Mouse (Mus musculus): ENCODE data around the gene Nme4. TPM values are rescaled to one million over a fixed set of nuclear protein-coding genes. Genes with fewer than 3 reads are reported as not detected.

Gene Nme4
- total RNA-seq, 4 experiments from 2014 or later: 2.1 to 10.4 (median 6.0) TPM

DNA sequence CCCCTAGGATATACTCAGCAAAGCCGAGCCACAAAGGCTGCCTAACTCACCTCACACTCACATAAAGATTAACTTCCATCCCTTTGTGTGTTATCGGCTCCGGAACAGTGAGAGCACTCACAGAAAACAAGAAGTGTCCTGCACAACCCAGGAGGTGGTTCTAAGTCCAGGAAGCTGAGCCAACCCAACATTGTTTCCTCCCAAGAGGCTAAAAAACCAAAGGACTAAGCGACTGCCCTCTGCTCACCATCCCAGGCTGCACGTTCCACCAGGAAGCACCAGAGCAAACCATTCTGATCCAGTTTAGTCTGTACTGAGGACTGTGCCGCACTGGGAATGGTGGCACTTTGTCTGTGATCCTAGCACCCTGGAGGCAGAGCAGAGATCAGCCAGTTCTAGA, 30.5 kb downstream of the Nme4 start:
- no peak for DNase-seq

DNA sequence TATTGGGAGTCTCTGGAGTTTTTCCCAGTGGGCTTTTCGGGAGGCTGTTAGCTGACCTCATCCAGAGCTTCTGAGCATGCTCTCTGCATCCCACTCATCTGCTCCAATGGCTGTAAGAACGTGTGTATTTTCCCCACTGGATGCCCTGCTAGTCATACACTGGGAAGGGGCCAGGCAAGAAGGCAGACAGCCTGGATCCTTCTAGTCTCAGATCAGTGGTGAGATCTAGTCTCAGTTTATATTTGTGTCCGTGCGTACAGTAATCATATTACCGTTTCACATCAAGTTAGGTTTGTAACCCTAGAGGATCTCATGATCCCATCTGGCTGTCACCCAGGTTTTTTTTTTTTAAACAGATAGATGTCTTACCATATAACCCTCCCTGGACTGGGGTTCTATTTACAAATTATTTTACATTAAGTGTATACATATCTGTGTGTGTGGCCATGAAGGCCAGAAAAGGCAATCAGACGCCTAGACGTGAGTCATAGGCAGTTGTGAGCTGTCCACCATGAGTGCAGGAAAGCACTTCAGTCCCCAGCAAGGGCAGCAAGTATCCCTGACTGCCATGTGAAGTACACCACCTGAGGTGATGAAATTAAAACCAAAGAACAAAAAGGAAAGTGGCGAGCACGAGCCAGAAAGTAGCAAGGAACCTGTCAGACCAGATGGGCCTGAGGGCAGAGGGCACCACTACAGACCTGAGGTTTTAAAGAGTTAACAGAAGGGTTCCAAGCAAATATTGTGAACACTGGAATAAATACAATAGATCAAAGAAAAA, 37.4 kb downstream of the Nme4 start:
- DNase-seq: no peak

DNA sequence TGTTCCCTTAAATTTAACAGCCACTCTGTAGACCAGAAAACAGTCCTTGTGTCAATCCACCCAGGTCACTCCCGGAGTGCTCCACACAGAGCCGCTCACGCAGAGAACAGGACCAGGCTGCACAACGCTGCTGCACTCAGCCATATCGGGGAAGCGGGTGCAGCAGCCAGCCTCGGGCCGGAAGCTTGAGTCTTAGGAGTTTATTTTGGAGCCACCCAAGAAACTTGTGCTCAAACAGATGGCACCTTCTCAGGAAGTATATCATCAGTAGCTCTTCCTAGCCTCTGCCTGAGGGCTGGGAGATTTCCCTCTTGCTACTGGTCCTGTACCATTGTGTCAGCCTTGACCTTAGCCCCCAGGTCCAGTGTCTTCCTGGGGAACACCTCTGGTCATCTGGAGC, 38.1 kb downstream of the Nme4 start:
- DNase-seq: no peak

DNA sequence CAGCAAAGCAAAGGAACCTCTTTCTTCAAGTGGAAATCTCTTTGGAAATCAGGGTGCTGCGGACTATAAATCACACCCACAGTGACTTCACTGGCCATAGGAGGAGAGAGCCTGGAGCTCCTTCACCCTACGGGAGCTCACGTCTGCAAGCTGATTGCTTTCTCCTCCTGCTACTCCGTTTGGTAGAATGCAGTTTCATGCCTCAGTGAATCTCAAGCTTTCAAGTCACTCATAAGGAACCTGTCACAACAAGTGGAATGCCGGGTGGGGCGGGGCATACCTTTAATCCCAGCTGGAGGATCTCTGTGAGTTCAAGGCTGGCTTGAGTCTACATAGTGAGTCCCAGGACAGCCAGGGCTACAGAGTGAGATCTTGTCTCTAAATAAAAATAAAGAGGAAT, 40.2 kb downstream of the Nme4 start:
- no peak for DNase-seq

DNA sequence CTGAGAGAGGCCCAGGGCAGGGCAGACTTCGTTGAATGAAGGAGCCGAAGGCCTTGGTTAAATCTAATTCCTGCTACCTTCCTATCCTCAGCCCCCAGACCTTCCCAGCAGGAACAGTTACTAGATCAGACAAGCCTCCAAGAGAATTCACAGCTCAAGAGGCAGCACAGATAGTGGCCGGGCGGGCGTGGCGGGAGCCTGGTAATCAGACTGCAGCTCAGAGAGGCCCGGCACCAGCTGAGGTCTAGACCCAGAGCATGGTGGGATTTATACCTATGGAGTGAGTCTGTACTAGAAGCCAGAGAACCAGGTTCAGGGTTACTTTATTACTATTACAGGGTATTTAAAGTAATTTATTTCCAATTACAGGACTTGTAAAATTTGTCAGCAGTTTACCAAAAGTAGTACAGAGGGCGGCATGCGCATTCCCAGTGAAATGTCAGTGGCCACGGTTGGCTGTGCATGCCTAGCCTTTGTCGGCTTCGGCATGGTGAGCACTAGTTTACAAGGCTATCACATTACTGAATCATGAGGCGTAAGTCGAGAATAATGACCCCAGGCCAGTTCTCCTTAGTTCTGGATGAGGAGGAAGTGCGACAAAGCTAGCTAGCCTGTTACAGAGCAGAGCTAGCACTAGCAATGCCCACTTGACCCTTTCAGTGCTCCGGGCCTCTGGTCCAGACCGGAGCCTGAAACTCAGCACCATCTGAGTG, 41.1 kb downstream of the Nme4 start:
- no peak for DNase-seq

DNA sequence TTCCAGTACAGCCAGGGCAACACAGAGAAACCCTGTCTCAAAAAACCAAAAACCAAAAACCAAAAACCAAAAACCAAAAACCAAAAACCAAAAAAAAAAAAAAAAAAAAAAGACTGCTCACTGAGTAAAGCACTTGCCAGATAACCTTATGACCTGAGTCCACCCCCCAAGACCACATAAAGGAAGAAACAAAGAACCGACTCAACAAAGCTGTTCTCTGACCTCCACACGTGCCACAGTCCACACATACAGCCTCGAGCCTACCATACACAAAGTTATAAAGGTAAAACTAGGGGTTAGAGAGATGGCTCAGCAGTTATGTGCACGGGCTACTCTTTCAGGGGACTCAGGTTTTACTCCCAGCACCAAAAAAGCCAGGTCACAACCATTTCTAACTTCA, 42.7 kb downstream of the Nme4 start:
- DNase-seq: no peak

DNA sequence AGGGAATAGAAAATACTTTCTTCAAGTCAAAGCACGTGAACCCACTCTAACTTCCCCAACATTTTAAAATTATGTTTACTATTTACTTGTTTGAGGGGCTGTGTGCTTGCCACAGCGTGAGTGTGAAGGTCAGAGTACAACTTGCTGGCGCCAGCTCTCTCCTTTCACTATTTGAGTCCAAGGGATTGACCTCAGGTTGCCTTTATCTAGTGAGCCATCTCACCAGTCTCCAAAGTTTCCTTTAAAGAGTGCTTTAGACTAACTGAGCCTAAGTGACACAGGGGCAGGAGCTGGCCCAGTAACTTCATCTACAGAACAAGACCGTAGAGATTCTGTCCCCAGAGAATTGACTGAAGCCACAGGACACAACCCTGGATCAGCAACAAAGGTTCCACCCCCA, 43.3 kb downstream of the Nme4 start:
- DNase-seq: no peak

DNA sequence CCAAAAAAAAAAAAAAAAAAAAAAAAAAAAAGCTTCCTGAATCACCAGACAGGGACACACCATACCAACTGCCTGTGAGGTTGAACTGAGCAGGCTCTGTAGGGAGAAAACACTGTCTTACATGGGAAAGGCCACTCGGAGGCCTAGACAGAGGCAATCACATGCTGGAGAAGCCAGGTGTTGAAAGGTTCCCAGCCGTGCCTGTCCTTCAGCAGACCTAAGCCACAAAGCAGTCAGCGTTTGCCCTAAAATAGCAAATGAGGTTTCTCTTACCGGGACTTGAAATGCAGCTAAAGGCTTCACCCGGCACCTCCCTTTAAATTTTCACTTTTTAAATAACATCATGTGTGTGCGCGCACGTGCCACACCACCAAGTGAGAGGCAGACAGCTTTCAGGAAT, 47.3 kb downstream of the Nme4 start:
- no peak for DNase-seq

DNA sequence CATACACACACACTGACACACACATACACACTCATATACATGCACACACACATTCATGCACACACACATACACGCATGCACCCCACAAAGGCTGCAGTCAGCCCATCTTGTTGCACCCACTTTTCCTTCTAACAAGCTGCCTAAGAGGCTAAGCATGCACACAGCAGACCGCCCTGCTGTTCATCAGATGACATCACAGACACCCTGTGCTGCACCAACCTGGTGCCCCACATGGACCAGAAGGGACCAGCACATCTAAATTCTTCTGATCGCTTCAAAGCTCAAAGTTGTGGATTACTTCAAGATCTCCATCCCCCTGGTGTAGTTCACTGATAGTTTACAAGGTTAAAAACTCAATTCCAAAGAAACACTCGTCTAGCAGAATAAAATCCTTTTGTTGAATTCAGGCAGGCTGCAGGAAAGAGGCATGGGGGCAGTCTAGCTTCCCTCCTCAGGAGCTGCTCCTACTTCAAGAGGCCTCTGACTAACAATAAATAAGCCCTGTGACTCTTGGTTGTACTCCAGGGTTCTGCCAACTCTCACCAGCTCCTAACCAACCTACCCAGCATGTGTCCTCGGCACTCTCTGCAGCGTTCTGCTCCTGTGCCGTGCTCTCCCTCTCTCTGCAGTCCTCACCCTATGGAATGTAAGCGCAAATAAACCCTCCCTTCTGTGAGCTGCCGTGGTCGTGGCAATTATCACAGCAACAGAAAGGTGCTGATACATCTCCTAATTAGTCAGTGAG, 49.0 kb downstream of the Nme4 start:
- DNase-seq: no peak

DNA sequence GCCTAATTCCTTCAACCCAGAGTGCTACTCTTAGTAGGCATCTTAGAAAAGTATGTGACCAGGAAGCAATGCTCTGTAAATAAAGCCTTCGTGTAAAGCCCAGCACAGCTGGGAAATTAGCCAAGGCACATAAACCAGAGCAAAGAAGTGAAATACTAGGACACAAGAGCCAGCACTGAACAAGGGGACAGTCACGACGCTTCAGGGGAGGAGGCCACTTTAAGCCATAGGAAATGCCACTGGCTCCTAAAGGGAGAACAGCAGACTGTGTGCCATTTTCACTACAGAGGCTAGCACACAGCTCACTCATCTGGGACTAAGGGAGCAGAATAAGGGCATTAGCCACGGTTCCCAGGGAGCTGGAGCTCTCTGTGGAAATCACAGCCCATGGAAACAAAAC, 50.1 kb downstream of the Nme4 start:
- DNase-seq: no peak

DNA sequence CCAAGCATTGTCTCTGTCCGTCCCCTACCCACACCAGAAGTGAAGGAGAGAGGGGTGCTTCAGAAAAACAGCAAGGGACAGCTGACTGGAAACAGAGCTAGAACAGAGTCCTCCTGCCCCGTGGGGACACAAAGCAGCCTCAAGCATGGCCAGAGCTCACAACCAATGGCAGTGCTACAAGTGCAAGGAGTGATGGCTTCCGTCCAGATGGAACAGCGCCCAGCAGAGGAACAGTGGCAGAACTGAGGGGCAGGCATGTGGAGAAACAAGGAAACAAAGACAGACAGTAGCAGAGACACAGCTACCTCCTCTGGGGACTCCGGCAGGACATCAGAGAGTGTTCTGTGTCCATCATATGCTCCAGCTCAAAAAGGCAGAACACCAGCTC, 52.2 kb downstream of the Nme4 start:
- DNase-seq: peak; percentile 33

DNA sequence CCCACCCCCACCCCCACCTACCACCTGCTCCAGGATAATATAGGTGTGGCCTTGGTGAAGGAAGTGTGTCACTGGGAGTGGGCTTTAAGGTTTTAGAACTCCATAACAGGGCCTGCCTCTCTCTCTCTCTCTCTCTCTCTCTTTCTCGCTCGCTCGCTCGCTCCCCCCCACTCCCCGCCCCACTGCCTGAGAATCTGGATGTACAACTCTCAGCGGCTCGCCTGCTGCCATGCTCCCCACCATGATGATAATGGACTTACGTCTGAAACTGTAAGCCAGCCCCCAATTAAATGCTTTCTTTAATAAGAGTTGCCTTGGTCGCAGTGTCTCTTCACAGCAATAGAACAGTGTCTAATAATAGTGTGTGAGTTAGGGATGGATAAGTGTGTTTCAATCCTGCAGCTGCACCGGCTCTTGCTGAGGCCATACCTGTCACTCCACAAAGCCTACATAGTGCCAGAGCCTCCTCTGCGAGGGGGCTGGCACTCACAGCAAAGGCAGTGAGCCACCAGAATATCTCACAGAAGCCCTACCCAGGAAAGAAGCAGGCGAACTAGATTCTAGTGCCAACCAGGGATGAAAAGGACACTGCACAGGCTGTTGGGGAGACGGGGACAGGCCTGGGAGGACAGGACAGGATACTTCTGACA, 52.7 kb downstream of the Nme4 start:
- DNase-seq: no peak

Other genes starting within 250 kb of the Nme4 start
- 10 to 100 TPM; 14.7 to 41.8 (median 22.9) TPM for gene Wdr90, start 234.1 kb downstream of the Nme4 start, total RNA-seq (2022)
- 100 to 1,000 TPM; 264 to 492 (median 338) TPM for gene Mcrip2, start 226.8 kb downstream of the Nme4 start, total RNA-seq (2022)
- 100 to 1,000 TPM; 113 to 215 (median 150) TPM for gene Mettl26, start 220.5 kb downstream of the Nme4 start, total RNA-seq (2022)
- gene Wfikkn1, start 214.7 kb downstream of the Nme4 start, total RNA-seq (2022): 1 to 10 TPM; 1.6 to 2.9 (median 2.0) TPM
- gene Rab40c, start 175.9 kb downstream of the Nme4 start, total RNA-seq (2022): 10 to 100 TPM; 33.9 to 65.0 (median 36.3) TPM
- gene Pigq, start 150.7 kb downstream of the Nme4 start, total RNA-seq (2022): 100 to 1,000 TPM; 101 to 126 (median 111) TPM
- gene Nhlrc4, start 150.6 kb downstream of the Nme4 start, total RNA-seq (2022): not detected
- gene A930017K11Rik, start 143.0 kb downstream of the Nme4 start, total RNA-seq (2022): not detected
- 10 to 100 TPM; 20.1 to 34.6 (median 24.9) TPM for gene Capn15, start 109.8 kb downstream of the Nme4 start, total RNA-seq (2022)
- gene Rab11fip3, start 26.0 kb downstream of the Nme4 start, total RNA-seq (2022): 10 to 100 TPM; 22.7 to 37.2 (median 29.9) TPM
- gene Decr2, start 5.3 kb downstream of the Nme4 start, total RNA-seq (2022): 10 to 100 TPM; 23.0 to 26.8 (median 24.2) TPM
- gene Tmem8, start 17.7 kb upstream of the Nme4 start, total RNA-seq (2022): 10 to 100 TPM in 3 of 4 experiments, 1 to 10 TPM in 1; 7.8 to 14.9 (median 12.0) TPM
- gene Mrpl28, start 27.9 kb upstream of the Nme4 start, total RNA-seq (2022): 10 to 100 TPM; 96.1 to 98.0 (median 96.8) TPM
- 10 to 100 TPM; 42.6 to 52.2 (median 46.2) TPM for gene Axin1, start 43.1 kb upstream of the Nme4 start, total RNA-seq (2022)
- 1 to 10 TPM; 1.8 to 3.7 (median 2.4) TPM for gene Pdia2, start 103.5 kb upstream of the Nme4 start, total RNA-seq (2022)
- gene Rgs11, start 107.3 kb upstream of the Nme4 start, total RNA-seq (2022): 100 to 1,000 TPM in 2 of 4 experiments, 10 to 100 TPM in 2; 47.1 to 158 (median 93.6) TPM
- gene Arhgdig, start 112.2 kb upstream of the Nme4 start, total RNA-seq (2022): 10 to 100 TPM; 14.5 to 30.7 (median 20.6) TPM
- gene Fam234a, start 148.6 kb upstream of the Nme4 start, total RNA-seq (2022): 100 to 1,000 TPM; 108 to 126 (median 119) TPM
- 10 to 100 TPM; 52.9 to 90.2 (median 70.1) TPM for gene Luc7l, start 157.3 kb upstream of the Nme4 start, total RNA-seq (2022)